Mouse (Mus musculus) liver, embryonic 14.5 days (tissue): ENCODE results near the gene Chst11.

Experiments
- CTCF ChIP-seq: IDR thresholded peaks from 2 replicates; pipeline ENCODE4 v1.5.1; 2016; ENCODE audit warnings: antibody characterized with exemption, low read depth, control low read depth
- EP300 ChIP-seq: IDR thresholded peaks from 2 replicates; pipeline ENCODE4 v1.6.1; 2016; ENCODE audit warnings: antibody characterized with exemption, low read depth

GRCm38 (mm10) chr10:83212618-83213017 lies 227.3 kb downstream of the Chst11 start:
- no peak for TF ChIP-seq CTCF
- TF ChIP-seq EP300: no peak
